Comparison of ENCODE assay signal across 8 mouse cellular contexts in the genomic region with DNA sequence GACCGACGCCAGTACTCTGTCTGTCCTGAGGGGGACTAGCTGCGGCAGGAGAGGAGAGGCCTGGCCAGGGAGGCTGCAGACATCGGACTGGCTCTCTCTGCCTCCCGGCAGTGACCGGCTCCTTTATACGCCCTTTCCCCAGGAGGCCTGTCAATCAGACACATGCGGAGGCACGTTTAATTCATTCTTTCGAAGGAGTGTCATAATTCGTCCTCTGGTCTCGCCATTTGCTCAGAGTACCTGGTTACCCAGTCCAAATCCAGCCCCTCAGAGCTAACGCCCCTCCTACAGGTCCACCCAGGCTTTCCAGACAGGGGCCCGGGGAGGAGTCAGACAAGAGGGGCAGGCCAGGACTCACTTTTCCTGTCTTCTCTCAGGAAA. TPM values are rescaled to one million over a fixed set of nuclear protein-coding genes. Genes with fewer than 3 reads are reported as not detected.
DNase-seq lines count a peak whose midpoint lies in the region; ATAC-seq and TF ChIP-seq lines count a peak whose summit lies in the region.

A gene (minus strand): TSS at position 242 of the 381 bp plus-strand sequence.

- dilution Hi-C loops in CH12.LX (cut with MboI; ENCODE audit: extremely low pct_ligation_motif_present, extremely low pct_unique_long_range_greater_than_20kb, low sequenced_read_pairs), result no loop called here

- in situ Hi-C loops in CH12.LX (cut with MboI; ENCODE audit: low pct_ligation_motif_present, low pct_unique_long_range_greater_than_20kb, low sequenced_read_pairs), result no loop called here

- H3K4me3 ChIP-seq in CH12.LX (replicated peaks in 1 of 3; ENCODE audit: low read depth in 2 of 3, low read length in 2 of 3, poor library complexity in 1 of 3), result no peak within 1 kb of the TSS
- H3K4me3 ChIP-seq in hindbrain, embryonic 15.5 days, result peak within 1 kb of the TSS; percentile 29
- H3K4me3 ChIP-seq in liver, embryonic 12.5 days, result no peak within 1 kb of the TSS
- H3K4me3 ChIP-seq in neural tube, embryonic 13.5 days, result peak within 1 kb of the TSS; percentile 23

- 3% methylated on average over 14 of the region's 14 CpGs for WGBS in hindbrain, embryonic 15.5 days
- 5% methylated on average over 14 of the region's 14 CpGs for WGBS in liver, embryonic 12.5 days (ENCODE audit: insufficient replicate concordance)
- under 1% methylated on average over 14 of the region's 14 CpGs for whole genome bisulfite sequencing in neural tube, embryonic 13.5 days

- no peaks in the 10 kb centered on the region for H3K27me3 ChIP-seq in CH12.LX (replicated peaks)
- no peaks in the 10 kb centered on the region for H3K27me3 ChIP-seq in hindbrain, embryonic 15.5 days
- no peaks in the 10 kb centered on the region; the same call in 1 of the 2 replicates for H3K27me3 ChIP-seq in liver, embryonic 12.5 days (replicated peaks)
- H3K27me3 ChIP-seq in neural tube, embryonic 13.5 days, result no peaks in the 10 kb centered on the region

- ATAC-seq in hindbrain, embryonic 15.5 days (ENCODE audit: low FRiP score, low read depth), result peak; percentile 79; the same call in 1 of the 2 replicates
- ATAC-seq in liver, embryonic 12.5 days, result no peak
- peak; percentile 57 for ATAC-seq in neural tube, embryonic 13.5 days (ENCODE audit: low read depth)

- no peak within 1 kb of the TSS for H3K27ac ChIP-seq in CH12.LX (ENCODE audit: insufficient read depth, low read depth)
- no peak within 1 kb of the TSS for H3K27ac ChIP-seq in hindbrain, embryonic 15.5 days (replicated peaks)
- H3K27ac ChIP-seq in liver, embryonic 12.5 days, result no peak within 1 kb of the TSS
- H3K27ac ChIP-seq in neural tube, embryonic 13.5 days (replicated peaks), result no peak within 1 kb of the TSS

- H3K79me2 ChIP-seq in CH12.LX (replicated peaks; ENCODE audit: control insufficient read depth, extremely low read depth, insufficient read depth, poor library complexity, severe bottlenecking), result no peaks in the 10 kb centered on the region

- H3K4me2 ChIP-seq in CH12.LX (ENCODE audit: insufficient read depth, low read depth, poor library complexity, severe bottlenecking), result peak within 1 kb of the TSS; percentile 29; the same call in 1 of the 2 replicates
- peak within 1 kb of the TSS; percentile 57 for H3K4me2 ChIP-seq in hindbrain, embryonic 15.5 days
- H3K4me2 ChIP-seq in liver, embryonic 12.5 days, result peak within 1 kb of the TSS; percentile 38
- H3K4me2 ChIP-seq in neural tube, embryonic 13.5 days, result peak within 1 kb of the TSS; percentile 50

- TF ChIP-seq CTCF in CH12.LX (conservative IDR thresholded peaks at IDR 0.05 in 1 of 2, IDR thresholded peaks at IDR 0.05 in 1 of 2; ENCODE audit: low read depth in 2 of 2, low read length in 2 of 2), result no peak
- no peak for TF ChIP-seq CTCF in brain, embryonic 14.5 days (IDR thresholded peaks at IDR 0.05; ENCODE audit: borderline replicate concordance, extremely low read depth, insufficient read depth, insufficient read length)

- no peaks in the 10 kb centered on the region for H3K36me3 ChIP-seq in CH12.LX (replicated peaks in 1 of 2; ENCODE audit: control insufficient read depth in 1 of 2, insufficient read depth in 1 of 2, low read length in 1 of 2)
- no peaks in the 10 kb centered on the region for H3K36me3 ChIP-seq in hindbrain, embryonic 15.5 days
- no peaks in the 10 kb centered on the region for H3K36me3 ChIP-seq in liver, embryonic 12.5 days
- H3K36me3 ChIP-seq in neural tube, embryonic 13.5 days, result no peaks in the 10 kb centered on the region

- no peak for TF ChIP-seq RAD21 in CH12.LX (IDR thresholded peaks at IDR 0.05; ENCODE audit: low read depth, low read length)

- H3K4me1 ChIP-seq in CH12.LX (ENCODE audit: control insufficient read depth in 1 of 2, insufficient read depth in 2 of 2), result peaks cover 0 to 10% of the 10 kb centered on the region in 2 experiments; a peak in 2 of 4 replicates
- H3K4me1 ChIP-seq in hindbrain, embryonic 15.5 days (replicated peaks), result peaks cover 13% of the 10 kb centered on the region
- H3K4me1 ChIP-seq in liver, embryonic 12.5 days, result no peaks in the 10 kb centered on the region
- peaks cover 19% of the 10 kb centered on the region for H3K4me1 ChIP-seq in neural tube, embryonic 13.5 days (replicated peaks)

- H3K9me3 ChIP-seq in CH12.LX (replicated peaks; ENCODE audit: low read length), result no peaks in the 10 kb centered on the region
- H3K9me3 ChIP-seq in hindbrain, embryonic 15.5 days, result no peaks in the 10 kb centered on the region
- no peaks in the 10 kb centered on the region for H3K9me3 ChIP-seq in liver, embryonic 12.5 days (replicated peaks)
- H3K9me3 ChIP-seq in neural tube, embryonic 13.5 days, result no peaks in the 10 kb centered on the region

- no peak for DNase-seq in CH12.LX (ENCODE audit: extremely low read depth)
- DNase-seq in brain, embryonic 14.5 days (ENCODE audit: low read depth), result peak; percentile 38
- peak; percentile 77 for DNase-seq in gastrocnemius, postnatal 14 days
- DNase-seq in thymus, postnatal 36 days, result no peak
- DNase-seq in layer of hippocampus, postnatal 36 days, result no peak

- intact Hi-C loops in gastrocnemius, postnatal 14 days (cut with DNase I; ENCODE audit: low total_unique reads), result no loop called here

- TF ChIP-seq POLR2A in CH12.LX (IDR thresholded peaks at IDR 0.05; ENCODE audit: low read depth, low read length), result no peak
- no peak for TF ChIP-seq POLR2A in brain, embryonic 14.5 days (IDR thresholded peaks at IDR 0.05; ENCODE audit: borderline replicate concordance, extremely low read depth, insufficient read depth, insufficient read length, poor library complexity, severe bottlenecking)

- no peak within 1 kb of the TSS for H3K9ac ChIP-seq in CH12.LX (ENCODE audit: insufficient read depth, low read depth)
- H3K9ac ChIP-seq in hindbrain, embryonic 15.5 days, result no peak within 1 kb of the TSS
- H3K9ac ChIP-seq in liver, embryonic 12.5 days, result no peak within 1 kb of the TSS
- H3K9ac ChIP-seq in neural tube, embryonic 13.5 days, result peak within 1 kb of the TSS; percentile 41; the same call in 1 of the 2 replicates

- no peak for TF ChIP-seq EP300 in CH12.LX (IDR thresholded peaks at IDR 0.05; ENCODE audit: low read length)

TF ChIP-seq in CH12.LX, 34 proteins besides CTCF, POLR2A, EP300 and RAD21:
- no peak for TF ChIP-seq E2F4 (IDR thresholded peaks at IDR 0.05; ENCODE audit: insufficient replicate concordance, low read depth, low read length)
- no peak for TF ChIP-seq ZC3H11A (IDR thresholded peaks at IDR 0.05; ENCODE audit: low read depth, low read length)
- no peak for TF ChIP-seq GABPA (IDR thresholded peaks at IDR 0.05; ENCODE audit: insufficient replicate concordance, low read depth, low read length)
- no peak for TF ChIP-seq UBTF (IDR thresholded peaks at IDR 0.05; ENCODE audit: low read depth, low read length)
TF ChIP-seq in CH12.LX: peak in this region for 0.

RNA-seq across cellular contexts. Expression of the gene that starts here (rescaled TPM):
- not detected in 2 replicates for total RNA-seq in CH12.LX (2012; rRNA removed)
- total RNA-seq in CH12.LX (2014; rRNA removed), result 0.03 TPM in 1 of 2 replicates, not detected in the other
- not detected in 2 replicates for polyA plus RNA-seq in CH12.LX (2012; ENCODE audit: insufficient read length, low read depth)
- polyA plus RNA-seq in brain, embryonic 14.5 days (2012; rRNA removed), result 2.6 and 7.9 TPM in 2 replicates
- total RNA-seq in gastrocnemius, postnatal 14 days (2021), result 10 to 100 TPM; 33.7 to 41.8 TPM
- polyA plus RNA-seq in hindbrain, embryonic 15.5 days (2015; fragmentation: Nextera tagmentation; extraction: Ambion mirVana), result 4.4 and 4.5 TPM in 2 replicates
- polyA plus RNA-seq in liver, embryonic 12.5 days (2016; fragmentation: Nextera tagmentation; extraction: Ambion mirVana), result 0.84 and 0.98 TPM in 2 replicates
- 6.9 and 8.8 TPM in 2 replicates for polyA plus RNA-seq in neural tube, embryonic 13.5 days (2015; fragmentation: Nextera tagmentation; extraction: Ambion mirVana)
- total RNA-seq in layer of hippocampus, postnatal 36 days (2021), result 1 to 10 TPM; 2.7 to 3.7 TPM

Comparison
In these comparisons a context has a peak if more than half of its experiments do, and no peak if none do; other contexts are left out.
1. RNA of the gene that starts here (total RNA-seq): 33.7 to 41.8 TPM in gastrocnemius, postnatal 14 days; 2.7 to 3.7 TPM in layer of hippocampus, postnatal 36 days and 0.03 TPM in CH12.LX; every median in the first group is over 4 times any median in the second.
2. DNase-seq: peak in brain, embryonic 14.5 days (single experiment) and gastrocnemius, postnatal 14 days (single experiment); none in CH12.LX (single experiment), thymus, postnatal 36 days (0 of 2) and layer of hippocampus, postnatal 36 days (0 of 2).
3. H3K4me3 ChIP-seq: peak in hindbrain, embryonic 15.5 days (single experiment) and neural tube, embryonic 13.5 days (single experiment); none in CH12.LX (0 of 3) and liver, embryonic 12.5 days (single experiment).
4. Peak in every context shown above with its lines, with median percentiles within 50 percentile points of each other: H3K4me2 ChIP-seq.